Mouse (Mus musculus): ENCODE measurements at regions not wholly inside any gene's neighbourhood (a gene's known extent, or its start where the extent isn't known, plus 50 kb on each side); places are given as distances from the start of the nearest gene placed in this dataset.

GRCm38 (mm10) chr9:115481176-115481575, 171.0 kb upstream of the Stt3b start:
- no peak for DNase-seq (ENCODE audit: low spot score in 2 of 2)

- no peak for DNase-seq (ENCODE audit: low spot score in 2 of 2)
Measured at GRCm38 (mm10) chr9:115483024-115483423, 172.8 kb upstream of the Stt3b start.

- DNase-seq (ENCODE audit: low spot score in 2 of 2) = no peak
Measured at GRCm38 (mm10) chr9:115483721-115484120, 173.5 kb upstream of the Stt3b start.

- no peak for DNase-seq (ENCODE audit: low spot score in 2 of 2)
Measured at GRCm38 (mm10) chr9:115484408-115484807, 174.2 kb upstream of the Stt3b start.

GRCm38 (mm10) chr9:115485219-115485618, 175.0 kb upstream of the Stt3b start:
- DNase-seq (ENCODE audit: low spot score in 2 of 2) = no peak

- no peak for DNase-seq (ENCODE audit: low spot score in 2 of 2)
Measured at GRCm38 (mm10) chr9:115487175-115487760, 177.0 kb upstream of the Stt3b start.

GRCm38 (mm10) chr9:115488913-115489809, 178.9 kb upstream of the Stt3b start:
- no peak for DNase-seq (ENCODE audit: low spot score in 2 of 2)

GRCm38 (mm10) chr9:115492431-115493171, 182.4 kb upstream of the Stt3b start:
- DNase-seq (ENCODE audit: low spot score in 2 of 2) = no peak

- no peak for DNase-seq (ENCODE audit: low spot score in 2 of 2)
Measured at GRCm38 (mm10) chr9:115493765-115494164, 183.5 kb upstream of the Stt3b start.

GRCm38 (mm10) chr9:115499536-115499935, 189.3 kb upstream of the Stt3b start:
- DNase-seq (ENCODE audit: low spot score in 2 of 2) = no peak

- DNase-seq (ENCODE audit: low spot score in 2 of 2) = no peak
Measured at GRCm38 (mm10) chr9:115504789-115505188, 194.6 kb upstream of the Stt3b start.

GRCm38 (mm10) chr9:115507131-115507689, 197.0 kb upstream of the Stt3b start:
- no peak for DNase-seq (ENCODE audit: low spot score in 2 of 2)

- no peak for DNase-seq (ENCODE audit: low spot score in 2 of 2)
Measured at GRCm38 (mm10) chr9:115512835-115513629, 202.8 kb upstream of the Stt3b start.

GRCm38 (mm10) chr9:115517903-115518302, 207.7 kb upstream of the Stt3b start:
- DNase-seq (ENCODE audit: low spot score in 2 of 2) = no peak

GRCm38 (mm10) chr9:115524161-115524560, 213.9 kb upstream of the Stt3b start:
- no peak for DNase-seq (ENCODE audit: low spot score in 2 of 2)

- DNase-seq (ENCODE audit: low spot score in 2 of 2) = no peak
Measured at GRCm38 (mm10) chr9:115524591-115524990, 214.4 kb upstream of the Stt3b start.

- DNase-seq (ENCODE audit: low spot score in 2 of 2) = no peak
Measured at GRCm38 (mm10) chr9:115526322-115526721, 216.1 kb upstream of the Stt3b start.

GRCm38 (mm10) chr9:115526981-115527380, 216.8 kb upstream of the Stt3b start:
- DNase-seq (ENCODE audit: low spot score in 2 of 2) = no peak

GRCm38 (mm10) chr9:115534198-115534597, 224.0 kb upstream of the Stt3b start:
- no peak for DNase-seq (ENCODE audit: low spot score in 2 of 2)

- DNase-seq (ENCODE audit: low spot score in 2 of 2) = no peak
Measured at GRCm38 (mm10) chr9:115543665-115544064, 233.4 kb upstream of the Stt3b start.

GRCm38 (mm10) chr9:115545178-115545577, 235.0 kb upstream of the Stt3b start:
- no peak for DNase-seq (ENCODE audit: low spot score in 2 of 2)
